Mouse (Mus musculus): Measurements from ENCODE around the gene Erp29.

Erp29 gene

DNA sequence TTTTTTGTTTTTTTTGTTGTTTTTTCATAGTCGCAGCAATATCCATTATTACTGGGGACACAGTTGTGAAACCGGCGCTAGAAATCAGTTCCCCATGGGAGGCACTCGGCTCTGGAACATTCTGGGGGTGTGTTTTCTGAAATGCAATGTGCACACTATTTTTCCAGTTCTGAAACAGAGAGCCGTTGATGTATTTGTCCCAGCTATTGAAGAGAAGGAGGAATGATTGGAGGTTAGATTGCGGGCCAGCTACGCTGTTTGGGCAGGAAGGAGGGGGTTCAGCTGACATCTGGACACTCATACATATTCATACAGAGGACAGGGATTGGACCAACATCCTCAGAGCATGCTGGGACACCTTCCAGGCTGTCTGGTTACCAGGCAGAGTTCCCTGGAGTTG lies 63.2 kb downstream of the Erp29 start:
- in situ Hi-C loops (cut with MboI) = no loop called here

DNA sequence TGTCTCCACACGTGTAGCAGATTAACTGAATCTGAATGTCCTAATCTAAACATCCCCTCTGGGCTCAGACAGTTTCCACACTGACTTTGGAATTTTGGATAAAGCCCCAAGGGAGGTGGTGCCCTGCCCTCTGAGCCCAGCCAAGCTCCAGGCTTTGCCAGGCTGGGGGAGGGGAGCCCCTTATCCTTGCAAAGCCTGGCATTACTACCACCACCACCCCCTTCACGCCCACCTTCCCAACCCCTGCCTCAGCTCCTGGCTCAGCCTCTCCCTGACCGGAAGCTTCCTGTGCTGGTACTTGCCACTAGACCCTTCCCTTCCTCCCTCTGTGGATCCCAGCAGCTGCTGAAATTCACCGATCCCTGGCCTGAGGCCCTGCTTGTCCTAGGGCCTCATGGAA lies 65.2 kb downstream of the Erp29 start:
- in situ Hi-C loops (cut with MboI) = no loop called here

- in situ Hi-C loops (cut with MboI) = no loop called here
These were observed 66.0 kb downstream of the Erp29 start for GRCm38 (mm10) chr5:121386120-121386909.

DNA sequence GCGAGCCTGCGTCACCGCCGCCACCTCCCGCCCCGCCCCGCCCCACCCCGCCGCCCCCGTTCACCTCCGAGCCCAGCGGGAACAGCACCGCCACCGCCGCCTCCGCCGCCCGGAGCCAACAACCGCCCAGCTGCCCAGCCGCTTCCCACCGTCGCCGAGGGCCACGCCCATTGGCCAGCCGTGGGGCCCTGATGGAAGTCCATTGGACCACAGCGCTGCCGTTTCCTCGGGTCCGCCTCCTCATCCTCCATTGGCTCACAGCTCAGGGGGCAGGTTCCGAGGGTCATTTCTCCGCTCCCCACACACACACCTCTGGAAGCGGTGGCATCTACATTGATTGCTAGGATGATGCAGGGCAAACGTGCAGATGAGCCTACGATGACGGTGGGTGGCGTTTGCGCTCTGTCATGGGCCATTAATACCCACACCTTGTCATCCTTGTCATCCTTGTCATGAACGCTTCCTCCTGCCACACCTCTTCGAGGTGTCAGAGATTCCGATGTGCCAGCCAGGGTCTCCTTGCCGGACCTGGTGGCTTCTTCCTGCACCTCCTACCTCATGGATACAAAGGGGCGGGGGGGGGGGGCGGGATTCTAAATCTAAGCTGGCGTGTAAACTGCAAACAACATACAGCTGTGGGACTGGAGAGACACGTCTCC lies 66.7 kb downstream of the Erp29 start, which contains the start of gene Trafd1:
Gene Trafd1 (minus strand): TSS at position 172 of the 659 bp plus-strand sequence.
- in situ Hi-C loops (cut with MboI) = no loop called here

DNA sequence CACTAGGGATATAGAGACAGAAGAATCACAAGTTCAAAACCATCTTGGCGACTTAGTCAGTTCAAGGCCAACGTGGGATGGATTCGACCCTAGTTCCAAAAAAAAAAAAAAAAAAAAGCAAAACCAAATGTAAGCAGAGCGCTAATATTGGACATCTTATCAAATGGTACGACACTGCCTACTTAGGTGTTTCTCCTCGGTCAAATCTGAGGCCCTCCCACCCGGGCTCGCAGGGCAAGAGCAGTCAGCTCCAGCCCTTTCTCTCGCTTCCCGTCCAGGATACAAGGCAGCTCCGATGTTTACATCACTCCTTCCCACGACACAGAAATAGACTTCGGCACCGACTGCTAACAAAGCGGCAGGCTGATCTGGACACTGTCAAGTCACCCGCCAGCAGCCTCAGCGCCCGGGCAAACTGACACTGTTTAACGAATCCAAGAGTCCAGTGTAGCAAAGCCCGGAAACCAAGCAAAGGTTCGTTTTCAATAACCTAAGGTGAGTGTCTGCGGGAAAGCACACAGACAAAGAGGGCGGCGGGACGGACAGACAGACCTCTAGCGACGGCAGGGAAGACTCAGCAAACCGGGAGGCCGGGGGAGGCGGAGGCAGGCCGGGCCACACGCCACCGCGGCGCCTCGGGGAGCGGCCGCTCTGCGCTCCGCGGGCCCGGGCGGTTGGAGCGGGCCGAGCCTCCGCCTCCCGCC lies 67.4 kb downstream of the Erp29 start:
- in situ Hi-C loops (cut with MboI) = no loop called here

- in situ Hi-C loops (cut with MboI) = no loop called here
These were observed 68.2 kb downstream of the Erp29 start for GRCm38 (mm10) chr5:121383857-121384756.

GRCm38 (mm10) chr5:121380692-121381091 lies 71.6 kb downstream of the Erp29 start:
- in situ Hi-C loops (cut with MboI) = no loop called here

- in situ Hi-C loops (cut with MboI) = loop anchor here (10.0 kb wide), 1 partner anchor 174 kb away; the partner anchor contains the start of gene Rpl6
These were observed 73.5 kb downstream of the Erp29 start for GRCm38 (mm10) chr5:121378678-121379256.
